Mouse (Mus musculus) layer of hippocampus, postnatal 14 days (tissue): ENCODE data around the gene Zfp874b. TPM values are rescaled to one million over a fixed set of nuclear protein-coding genes. Genes with fewer than 3 reads are reported as not detected.

Experiments
- total RNA-seq, 2 experiments: library from RNA; stranded (reverse); gene quantifications; 2 replicates each; pipeline ENCODE4 v1.2.3; 2021

Gene Zfp874b
- total RNA-seq, 2 experiments from 2014 or later: 13.1 to 16.3 TPM

Other genes starting within 250 kb of the Zfp874b start
- gene Zfp458, start 205.8 kb downstream of the Zfp874b start, total RNA-seq: 10 to 100 TPM; 18.4 to 20.1 TPM
- gene Zfp457, start 177.8 kb downstream of the Zfp874b start, total RNA-seq: 1 to 10 TPM; 5.4 to 6.3 TPM
- 1 to 10 TPM; 3.0 to 3.2 TPM for gene Zfp595, start 151.7 kb downstream of the Zfp874b start, total RNA-seq
- gene Gm28044, start 123.7 kb downstream of the Zfp874b start, total RNA-seq: not detected
- gene Zfp953, start 123.7 kb downstream of the Zfp874b start, total RNA-seq: 1 to 10 TPM in 1 of 2 experiments, under 1 TPM in 1; 0.90 to 1.0 TPM
- gene Gm28041, start 108.5 kb downstream of the Zfp874b start, total RNA-seq: under 1 TPM in 1 of 2 experiments, not detected in 1; 0.64 TPM
- gene Zfp456, start 108.4 kb downstream of the Zfp874b start, total RNA-seq: 1 to 10 TPM in 1 of 2 experiments, under 1 TPM in 1; 0.60 to 1.0 TPM
- 1 to 10 TPM; 1.1 to 2.1 TPM for gene Zfp429, start 84.4 kb downstream of the Zfp874b start, total RNA-seq
- 1 to 10 TPM; 1.8 to 2.1 TPM for gene Zfp459, start 62.8 kb downstream of the Zfp874b start, total RNA-seq
- 10 to 100 TPM; 11.5 to 11.7 TPM for gene Zfp874a, start 32.6 kb downstream of the Zfp874b start, total RNA-seq
- gene Zfp58, start 16.3 kb upstream of the Zfp874b start, total RNA-seq: 1 to 10 TPM; 8.2 to 8.8 TPM
- not detected for gene Gm26965, start 41.9 kb upstream of the Zfp874b start, total RNA-seq
- 10 to 100 TPM; 22.3 to 23.4 TPM for gene Zfp87, start 41.9 kb upstream of the Zfp874b start, total RNA-seq
- gene Zfp748, start 69.6 kb upstream of the Zfp874b start, total RNA-seq: 1 to 10 TPM; 8.8 TPM
- gene Zfp729b, start 125.4 kb upstream of the Zfp874b start, total RNA-seq: 1 to 10 TPM; 7.7 to 8.8 TPM
- gene Gm49345, start 153.5 kb upstream of the Zfp874b start, total RNA-seq: 1 to 10 TPM; 1.3 to 1.5 TPM
- gene Zfp729a, start 153.5 kb upstream of the Zfp874b start, total RNA-seq: 10 to 100 TPM in 1 of 2 experiments, 1 to 10 TPM in 1; 9.8 to 10.4 TPM
- 10 to 100 TPM; 23.7 to 24.0 TPM for gene Zfp738, start 202.8 kb upstream of the Zfp874b start, total RNA-seq
- 10 to 100 TPM; 13.5 to 15.1 TPM for gene Zfp65, start 244.9 kb upstream of the Zfp874b start, total RNA-seq